Mouse (Mus musculus): Measurements from ENCODE around the gene Sult2b1.

Sult2b1 gene

GRCm38 (mm10) chr7:45713396-45713795 is 71.1 kb downstream of the Sult2b1 start:
- DNase-seq (ENCODE audit: extremely low read depth, low read depth), result no peak

- DNase-seq (ENCODE audit: extremely low read depth, low read depth), result no peak
These were observed 72.3 kb downstream of the Sult2b1 start for GRCm38 (mm10) chr7:45712022-45712757.

DNA sequence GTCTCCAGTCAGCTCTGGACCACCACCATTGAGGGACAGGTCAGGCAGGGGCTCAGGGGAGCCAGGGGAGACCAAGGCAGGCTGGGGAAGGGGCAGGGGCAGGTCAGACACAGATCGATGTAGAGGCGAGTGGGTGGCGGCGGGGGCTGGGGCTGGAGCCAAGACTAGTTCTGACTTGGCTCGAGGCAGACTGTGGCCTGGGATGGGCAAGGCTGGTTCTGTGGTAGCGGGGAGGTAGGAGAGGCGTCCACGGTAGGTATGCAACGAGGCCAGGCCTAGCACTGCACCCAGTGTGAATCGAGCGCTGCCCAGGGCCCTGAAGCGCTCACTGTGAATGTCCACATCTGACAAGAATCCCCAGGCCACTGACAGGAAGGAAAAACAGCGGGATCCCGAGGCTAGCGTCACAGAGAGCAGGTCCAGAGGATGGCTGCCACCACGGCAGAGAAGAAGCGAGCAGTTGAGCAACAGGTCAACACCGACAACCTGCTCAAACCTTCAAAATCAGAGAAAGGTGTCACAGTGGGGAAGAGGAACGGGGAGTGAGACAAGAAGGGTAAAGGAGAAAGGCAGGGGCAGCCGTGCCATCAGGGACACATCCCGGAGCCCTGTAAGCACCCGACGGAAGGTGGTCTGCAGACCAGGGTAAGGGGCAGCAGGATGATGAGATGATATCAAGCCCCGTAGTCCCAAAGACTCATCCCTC is 73.0 kb downstream of the Sult2b1 start:
- no peak for DNase-seq (ENCODE audit: extremely low read depth, low read depth)

DNA sequence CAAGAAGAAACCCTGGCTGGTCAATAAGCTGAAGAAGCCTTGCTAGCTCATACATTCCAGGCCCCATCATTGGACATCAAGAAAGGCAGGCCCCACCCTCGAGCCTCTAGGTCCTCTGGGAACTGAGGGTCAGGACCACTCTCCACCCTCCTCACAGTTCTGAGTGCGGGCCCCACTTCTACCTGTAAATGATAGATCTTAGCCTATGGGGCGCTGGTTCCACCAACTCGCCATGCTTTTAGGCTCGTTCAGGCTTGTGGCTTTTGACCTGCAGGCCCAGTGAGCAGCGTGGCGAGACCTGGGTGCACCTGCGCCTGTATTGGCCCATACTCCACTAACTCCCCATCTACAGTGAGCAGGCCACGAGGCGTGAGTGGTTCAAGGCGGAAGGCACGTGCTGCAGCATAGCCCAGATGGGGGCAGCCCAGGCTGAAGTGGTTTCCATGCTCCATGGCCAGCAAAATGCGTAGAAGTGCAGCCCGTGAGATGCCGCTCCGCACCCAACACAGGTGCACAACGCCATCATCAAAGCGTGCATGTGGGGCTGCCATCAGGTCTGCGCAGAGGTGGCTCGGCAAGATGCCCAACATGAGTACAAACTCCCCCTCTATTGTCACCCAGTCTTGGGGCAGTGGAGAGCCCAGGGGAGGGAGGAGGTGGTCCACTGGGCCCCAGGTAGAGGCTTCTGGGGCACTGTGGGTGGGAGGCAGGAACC is 73.8 kb downstream of the Sult2b1 start:
- no peak for DNase-seq (ENCODE audit: extremely low read depth, low read depth)

DNA sequence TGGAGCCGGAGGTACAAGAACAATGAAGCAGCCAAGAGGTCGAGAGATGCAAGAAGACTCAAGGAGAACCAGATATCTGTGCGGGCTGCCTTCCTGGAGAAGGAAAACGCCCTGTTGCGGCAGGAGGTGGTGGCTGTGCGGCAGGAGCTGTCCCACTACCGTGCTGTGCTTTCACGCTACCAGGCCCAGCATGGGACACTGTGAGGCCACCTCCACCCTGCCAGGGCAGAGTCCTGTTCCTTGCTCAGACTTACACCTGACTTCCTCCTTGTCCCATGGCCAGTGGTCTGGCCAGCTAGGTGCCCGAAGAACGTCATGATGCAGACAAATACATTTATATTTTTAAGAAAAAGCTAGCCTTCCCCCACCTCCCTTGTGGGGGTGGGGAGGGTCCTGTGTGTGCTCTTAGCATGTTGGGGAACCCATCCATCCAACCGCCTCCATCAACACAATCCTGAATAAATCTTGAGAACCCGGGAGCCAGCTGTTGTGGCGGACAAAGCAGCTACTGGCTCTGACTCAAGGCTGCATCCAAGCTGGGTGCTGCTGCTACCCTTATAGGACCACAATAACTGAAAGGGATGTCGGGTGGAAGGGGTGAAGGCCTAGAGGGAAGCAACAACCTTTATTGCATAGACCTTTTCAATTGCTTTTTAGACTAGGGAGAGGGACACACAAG is 74.7 kb downstream of the Sult2b1 start:
- DNase-seq (ENCODE audit: extremely low read depth, low read depth), result no peak

DNA sequence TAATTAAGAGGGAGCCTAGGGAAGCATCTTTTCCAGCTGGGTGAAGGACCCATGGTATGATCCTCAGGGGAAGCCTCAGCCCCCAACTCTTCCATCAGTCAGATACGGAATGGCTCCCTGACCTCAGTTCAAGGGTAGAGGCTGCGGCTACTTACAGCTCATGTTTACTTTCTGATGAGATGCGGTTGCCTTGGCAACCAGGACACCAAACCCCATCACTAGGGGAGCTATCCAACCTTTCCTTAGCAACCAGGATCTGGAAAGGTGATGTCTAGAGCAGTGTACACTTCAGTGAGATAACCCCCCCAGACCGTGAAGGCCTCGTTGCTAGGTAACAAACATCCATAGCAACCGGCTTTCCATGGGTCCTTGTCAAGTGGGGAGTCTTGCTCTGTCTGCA is 75.4 kb downstream of the Sult2b1 start:
- DNase-seq (ENCODE audit: extremely low read depth, low read depth), result no peak

DNA sequence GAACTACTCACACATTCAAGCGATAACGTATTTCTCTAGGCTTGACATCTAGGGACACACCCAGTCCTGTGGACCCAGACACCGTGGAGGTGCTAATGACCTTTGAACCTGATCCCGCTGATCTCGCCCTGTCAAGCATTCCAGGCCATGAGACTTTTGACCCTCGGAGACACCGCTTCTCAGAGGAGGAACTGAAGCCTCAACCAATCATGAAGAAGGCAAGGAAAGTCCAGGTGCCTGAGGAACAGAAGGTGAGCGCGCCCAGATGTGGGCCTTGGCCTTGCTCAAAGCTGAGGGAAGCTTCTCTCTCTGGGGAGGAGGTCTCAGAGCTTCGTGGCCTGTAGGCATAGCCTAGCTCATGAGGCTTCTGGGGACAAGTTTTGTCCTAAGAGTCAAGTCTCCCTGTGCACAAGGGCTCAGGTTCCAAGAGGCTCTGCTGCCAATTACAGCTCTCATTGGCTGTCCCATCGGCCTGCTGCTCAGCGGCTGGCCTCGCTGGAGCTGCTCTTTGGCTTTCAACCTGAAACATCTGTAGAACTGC is 76.2 kb downstream of the Sult2b1 start:
- DNase-seq (ENCODE audit: extremely low read depth, low read depth), result peak; percentile 32

- peak; percentile 88 for DNase-seq (ENCODE audit: extremely low read depth, low read depth)
These were observed 77.0 kb downstream of the Sult2b1 start for GRCm38 (mm10) chr7:45707375-45707967.

- DNase-seq (ENCODE audit: extremely low read depth, low read depth), result peak; percentile 61
These were observed 77.7 kb downstream of the Sult2b1 start for GRCm38 (mm10) chr7:45706721-45707241.

GRCm38 (mm10) chr7:45705873-45706281 is 78.6 kb downstream of the Sult2b1 start:
- DNase-seq (ENCODE audit: extremely low read depth, low read depth), result peak; percentile 52

DNA sequence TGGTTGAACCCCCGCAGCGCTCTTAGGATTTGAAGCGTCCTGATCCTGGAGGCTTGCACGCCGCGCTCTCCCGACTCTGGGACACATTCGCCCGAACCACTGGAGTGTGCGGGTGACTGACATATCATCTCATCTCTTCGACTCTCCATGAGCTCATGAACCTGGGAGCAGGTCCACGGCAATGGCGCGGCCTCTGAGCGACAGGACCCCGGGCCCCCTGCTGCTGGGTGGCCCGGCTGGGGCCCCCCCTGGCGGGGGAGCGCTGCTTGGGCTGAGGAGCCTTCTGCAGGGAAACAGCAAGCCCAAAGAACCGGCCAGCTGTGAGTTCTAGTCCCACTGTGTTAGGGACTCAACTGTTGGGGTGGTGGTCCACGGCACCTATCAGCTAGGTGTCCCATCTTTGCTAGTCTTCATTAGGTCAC is 79.0 kb downstream of the Sult2b1 start:
- no peak for DNase-seq (ENCODE audit: extremely low read depth, low read depth)

DNA sequence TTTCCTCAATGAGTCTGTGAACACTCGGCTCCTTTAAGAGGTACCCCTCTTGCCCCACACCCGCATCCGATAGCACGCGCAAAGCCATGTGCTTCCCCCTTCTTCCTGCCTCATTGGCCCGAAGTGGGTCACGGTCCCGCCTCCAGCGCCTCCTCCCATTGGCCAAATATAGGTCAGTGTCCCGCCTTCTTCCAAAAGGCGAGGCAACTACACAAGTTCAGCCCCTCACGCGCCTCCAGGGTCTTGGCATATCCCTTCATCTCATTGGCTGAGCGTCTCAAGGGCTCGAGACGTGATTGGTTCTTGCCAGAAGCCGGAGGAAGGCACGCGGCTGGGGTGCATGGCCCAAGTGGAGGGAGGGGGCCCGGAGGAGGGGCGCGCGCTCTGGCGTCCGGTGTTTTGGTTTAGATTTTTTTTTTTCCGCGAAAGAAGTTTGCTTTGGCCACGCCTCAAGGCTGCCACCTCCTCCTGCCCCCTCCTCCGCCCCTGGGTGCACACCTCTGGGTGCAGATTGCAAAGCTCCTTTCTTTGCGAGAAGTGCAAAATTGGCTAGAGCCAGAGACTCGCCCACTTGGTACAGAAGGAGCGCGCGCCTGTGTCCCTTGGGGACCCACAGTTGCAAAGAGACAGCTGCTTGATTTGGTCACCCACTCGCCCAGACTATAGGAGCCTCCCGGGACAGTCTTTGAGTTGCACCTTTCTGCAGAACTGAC is 79.6 kb downstream of the Sult2b1 start, which contains the start of gene Dbp:
TSS of gene Dbp (plus strand) at position 359 of the 713 bp plus-strand sequence.
- peak; percentile 99 for DNase-seq (ENCODE audit: extremely low read depth, low read depth)

- peak; percentile 88 for DNase-seq (ENCODE audit: extremely low read depth, low read depth)
These were observed 80.4 kb downstream of the Sult2b1 start for GRCm38 (mm10) chr7:45704046-45704559.

DNA sequence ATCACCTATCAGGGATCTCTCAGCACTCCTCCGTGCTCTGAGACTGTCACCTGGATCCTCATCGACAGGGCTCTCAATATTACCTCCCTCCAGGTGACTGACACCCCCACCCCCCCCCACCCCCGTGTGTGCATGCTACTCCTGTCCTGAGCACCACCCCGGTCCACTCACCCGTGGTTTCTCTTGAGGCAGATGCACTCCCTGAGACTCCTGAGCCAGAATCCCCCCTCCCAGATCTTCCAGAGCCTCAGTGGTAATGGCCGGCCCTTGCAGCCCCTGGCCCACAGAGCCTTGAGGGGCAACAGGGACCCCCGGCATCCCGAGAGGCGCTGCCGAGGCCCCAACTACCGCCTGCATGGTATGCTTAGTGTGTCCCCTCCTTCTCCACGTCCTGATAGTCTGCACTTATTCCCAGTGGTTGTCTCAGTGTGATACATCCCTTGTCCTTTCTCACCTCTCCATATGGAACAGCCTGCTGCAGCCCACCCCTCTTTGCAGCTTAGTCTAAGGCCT is 80.9 kb downstream of the Sult2b1 start:
- no peak for DNase-seq (ENCODE audit: extremely low read depth, low read depth)

- DNase-seq (ENCODE audit: extremely low read depth, low read depth), result no peak
These were observed 81.5 kb downstream of the Sult2b1 start for GRCm38 (mm10) chr7:45702809-45703520.

DNA sequence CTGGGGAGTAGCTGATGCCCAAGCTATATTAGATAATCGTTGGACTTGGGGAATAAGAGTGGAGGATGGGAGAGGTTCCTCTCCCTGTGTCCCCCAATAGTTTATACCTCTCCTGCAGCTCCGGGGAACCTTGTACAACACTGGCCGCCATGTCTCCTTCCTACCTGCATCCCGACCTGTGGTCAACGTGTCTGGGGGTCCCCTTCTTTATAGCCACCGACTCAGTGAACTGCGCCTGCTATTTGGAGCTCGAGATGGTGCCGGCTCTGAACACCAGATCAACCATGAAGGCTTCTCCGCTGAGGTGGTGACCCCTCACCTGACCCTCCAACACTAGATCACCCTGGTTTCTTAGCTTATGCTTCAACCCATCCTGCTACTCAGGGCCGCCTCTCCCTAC is 82.2 kb downstream of the Sult2b1 start:
- no peak for DNase-seq (ENCODE audit: extremely low read depth, low read depth)

DNA sequence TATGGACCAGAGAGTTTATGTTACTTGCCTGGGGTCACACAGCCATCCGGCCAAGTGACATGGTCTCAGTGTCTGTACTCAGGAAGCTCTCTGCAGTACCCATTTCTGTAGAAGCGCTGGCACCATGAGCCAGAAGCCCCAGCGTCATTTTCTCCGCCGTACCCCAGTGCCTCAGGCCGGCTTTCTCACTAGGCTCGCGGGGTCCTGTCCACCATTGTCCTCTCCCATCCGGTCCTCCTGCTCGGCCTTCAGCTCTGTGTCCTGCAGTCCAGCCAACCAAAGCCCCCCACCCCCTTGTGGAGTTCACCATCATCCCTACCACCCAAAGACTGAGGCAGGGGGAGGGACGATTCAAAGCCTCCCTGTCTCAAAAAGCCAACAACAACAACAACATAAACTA is 82.9 kb downstream of the Sult2b1 start:
- no peak for DNase-seq (ENCODE audit: extremely low read depth, low read depth)

- DNase-seq (ENCODE audit: extremely low read depth, low read depth), result no peak
These were observed 83.4 kb downstream of the Sult2b1 start for GRCm38 (mm10) chr7:45701072-45701471.

Data from MEL-GATA-1-ER (cell line).